Mouse (Mus musculus) kidney, adult 2 months (tissue): Measurements from ENCODE around the gene Atp6v1c2.

ENCODE experiments used
- CTCF ChIP-seq: fragments of 200-500 bp; conservative IDR thresholded peaks from 2 replicates; pipeline ENCODE4 v1.5.1; 2011; ENCODE audit warnings: low read depth, mild to moderate bottlenecking, control low read depth, low read length, moderate library complexity, mixed read lengths; ENCODE audit not compliant: insufficient read depth, insufficient read length
- POLR2A ChIP-seq: fragments of 200-500 bp; IDR thresholded peaks from one replicate; pipeline ENCODE4 v1.6.1; 2011; ENCODE audit warnings: low read depth, low read length, control low read depth

DNA sequence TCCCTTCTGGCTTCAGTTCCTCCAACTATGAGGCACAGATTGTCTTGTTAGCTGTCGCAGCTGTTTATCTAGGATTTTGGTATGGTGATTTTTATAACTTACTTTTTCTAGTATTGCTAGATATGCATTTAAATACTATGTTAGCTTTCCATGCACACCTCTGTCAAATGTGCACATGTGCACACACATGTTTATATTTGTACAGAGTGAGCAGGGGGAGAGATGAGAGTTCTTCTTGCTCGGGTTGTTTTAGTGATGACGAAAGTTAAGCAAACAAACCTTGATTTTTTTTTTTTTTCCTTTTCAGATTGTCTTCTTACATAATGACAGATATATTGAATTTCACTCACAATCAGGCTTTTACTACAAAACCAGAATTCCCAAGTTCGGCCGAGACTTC, 28.6 kb upstream of the Atp6v1c2 start:
- no peak for TF ChIP-seq POLR2A
- no peak for TF ChIP-seq CTCF
